Mouse (Mus musculus) midbrain, embryonic 16.5 days (tissue): ENCODE measurements around the gene Cdcp2. TPM values are rescaled to one million over a fixed set of nuclear protein-coding genes. Genes with fewer than 3 reads are reported as not detected.

ENCODE experiments used
- ATAC-seq: fragments of 200-750 bp; cut with Nextera tagmentation; 2 replicates; pipeline ENCODE4 v1.8.0; 2017; ENCODE audit warnings: moderate TSS enrichment
- H3K27ac ChIP-seq: fragments of 300-500 bp; sonication (generic); 2 replicates; pipeline ENCODE4 v1.5.1; 2014; ENCODE audit warnings: mild to moderate bottlenecking, low read length, mixed read lengths
- H3K27me3 ChIP-seq: fragments of 300-500 bp; sonication (generic); 2 replicates; pipeline ENCODE4 v1.6.1; 2014; ENCODE audit warnings: low read depth, low read length, mixed read lengths; ENCODE audit not compliant: control insufficient read depth, insufficient read depth
- H3K36me3 ChIP-seq: fragments of 300-500 bp; sonication (generic); 2 replicates; pipeline ENCODE4 v1.6.1; 2014; ENCODE audit warnings: mild to moderate bottlenecking, low read length, moderate library complexity, mixed read lengths; ENCODE audit not compliant: control insufficient read depth, insufficient read depth
- H3K4me1 ChIP-seq: fragments of 300-500 bp; sonication (generic); 2 replicates; pipeline ENCODE4 v1.6.1; 2014; ENCODE audit warnings: mild to moderate bottlenecking, low read length, mixed read lengths; ENCODE audit not compliant: control insufficient read depth, insufficient read depth
- H3K4me2 ChIP-seq: fragments of 300-500 bp; sonication (generic); 2 replicates; pipeline ENCODE4 v1.6.1; 2014; ENCODE audit warnings: mild to moderate bottlenecking, low read length, mixed read lengths
- H3K4me3 ChIP-seq: fragments of 300-500 bp; sonication (generic); 2 replicates; pipeline ENCODE4 v1.5.1; 2014; ENCODE audit warnings: low read depth, mild to moderate bottlenecking, low read length, moderate library complexity, mixed read lengths
- H3K9ac ChIP-seq: fragments of 300-500 bp; sonication (generic); 2 replicates; pipeline ENCODE4 v1.6.1; 2014; ENCODE audit warnings: low read depth, low read length, mixed read lengths
- H3K9me3 ChIP-seq: fragments of 300-500 bp; sonication (generic); replicated peaks from 2 replicates; pipeline ENCODE4 v1.6.1; 2014; ENCODE audit warnings: mild to moderate bottlenecking, low read length, mixed read lengths; ENCODE audit not compliant: control insufficient read depth, poor library complexity, severe bottlenecking
- WGBS: fragments of 180-500 bp; shearing (Covaris S2); extraction: QIAGEN DNeasy Blood & Tissue Kit; methylation state at CpG from one replicate; pipeline ENCODE4 v1.1.7; 2014; 5-methylcytosine and 5-hydroxymethylcytosine counted together
- polyA plus RNA-seq: library from polyadenylated mRNA; unstranded; fragments of >200 nt; fragmentation: Nextera tagmentation; extraction: Ambion mirVana; gene quantifications from 2 replicates; pipeline ENCODE4 v1.2.1, GENCODE M21; 2015

The Cdcp2 gene
- not detected in 2 replicates for polyA plus RNA-seq

GRCm38 (mm10) chr4:107096841-107097373 lies at the start of gene Cdcp2:
Gene Cdcp2, plus strand, starts transcription at chr4:107096891.
- no peak within 1 kb of the TSS for H3K4me2 ChIP-seq
- H3K9me3 ChIP-seq = no peaks in the 10 kb centered on the region
- H3K4me3 ChIP-seq = no peak within 1 kb of the TSS
- peaks cover 5% of the 10 kb centered on the region; the same call in 1 of the 2 replicates for H3K4me1 ChIP-seq
- no peaks in the 10 kb centered on the region for H3K27me3 ChIP-seq
- ATAC-seq = 0 out of 2 replicates have a peak, but pooled peaks have one; percentile 10
- no peaks in the 10 kb centered on the region for H3K36me3 ChIP-seq
- no peak within 1 kb of the TSS; the same call in 1 of the 2 replicates for H3K27ac ChIP-seq
- H3K9ac ChIP-seq = 0 out of 2 replicates have a peak within 1 kb of the TSS, but pooled peaks have one; percentile 25
- WGBS = 32% methylated on average over 16 of the region's 16 CpGs

GRCm38 (mm10) chr4:107047806-107048205 lies 48.9 kb upstream of the Cdcp2 start:
- Histone ChIP-seq H3K27me3 (no peaks in the 10 kb centered on the region), H3K9me3 (no peaks in the 10 kb centered on the region), H3K4me3 (no peak overlapping the region), H3K27ac (no peak overlapping the region; the same call in 1 of the 2 replicates), H3K9ac (no peak overlapping the region), H3K4me1 (no peaks in the 10 kb centered on the region), H3K4me2 (no peak overlapping the region), H3K36me3 (peaks cover 16% of the 10 kb centered on the region)
- ATAC-seq = no peak
- WGBS = 87% methylated on average over 5 of the region's 5 CpGs

GRCm38 (mm10) chr4:107048568-107049162 lies 48.0 kb upstream of the Cdcp2 start:
- no peaks in the 10 kb centered on the region for H3K27me3 ChIP-seq
- H3K9ac ChIP-seq = no peak overlapping the region
- peaks cover 16% of the 10 kb centered on the region for H3K36me3 ChIP-seq
- no peak overlapping the region for H3K27ac ChIP-seq
- no peak for ATAC-seq
- 87% methylated on average over 11 of the region's 11 CpGs for WGBS
- no peak overlapping the region for H3K4me3 ChIP-seq
- H3K9me3 ChIP-seq = no peaks in the 10 kb centered on the region
- H3K4me1 ChIP-seq = no peaks in the 10 kb centered on the region
- no peak overlapping the region for H3K4me2 ChIP-seq

GRCm38 (mm10) chr4:107051889-107052288 lies 44.8 kb upstream of the Cdcp2 start:
- H3K9me3 ChIP-seq = no peaks in the 10 kb centered on the region
- H3K36me3 ChIP-seq = peaks cover 8% of the 10 kb centered on the region; the same call in 1 of the 2 replicates
- H3K27me3 ChIP-seq = no peaks in the 10 kb centered on the region
- no peak overlapping the region for H3K9ac ChIP-seq
- H3K4me3 ChIP-seq = no peak overlapping the region
- H3K4me1 ChIP-seq = no peaks in the 10 kb centered on the region
- H3K27ac ChIP-seq = no peak overlapping the region
- no peak overlapping the region for H3K4me2 ChIP-seq
- 68% methylated on average over 3 of the region's 4 CpGs for whole genome bisulfite sequencing
- ATAC-seq = no peak

- WGBS = 46% methylated on average over 5 of the region's 5 CpGs
- no peak for ATAC-seq
- no peak overlapping the region for H3K27ac ChIP-seq
These were observed 43.6 kb upstream of the Cdcp2 start for GRCm38 (mm10) chr4:107052962-107053553.

GRCm38 (mm10) chr4:107056088-107056487 lies 40.6 kb upstream of the Cdcp2 start:
- WGBS = 81% methylated on average over 3 of the region's 3 CpGs
- no peak overlapping the region for H3K27ac ChIP-seq

More at GRCm38 (mm10) chr4:107052962-107053553, 43.6 kb upstream of the Cdcp2 start:
- no peaks in the 10 kb centered on the region for H3K27me3 ChIP-seq
- H3K9me3 ChIP-seq = no peaks in the 10 kb centered on the region
- no peak overlapping the region for H3K4me2 ChIP-seq
- no peak overlapping the region for H3K4me3 ChIP-seq
- peaks cover 4% of the 10 kb centered on the region; the same call in 1 of the 2 replicates for H3K36me3 ChIP-seq
- no peak overlapping the region for H3K9ac ChIP-seq
- no peaks in the 10 kb centered on the region for H3K4me1 ChIP-seq

GRCm38 (mm10) chr4:107058346-107058745 lies 38.3 kb upstream of the Cdcp2 start:
- H3K4me1 ChIP-seq = no peaks in the 10 kb centered on the region
- H3K4me2 ChIP-seq = no peak overlapping the region
- H3K27me3 ChIP-seq = no peaks in the 10 kb centered on the region
- 79% methylated on average over 5 of the region's 5 CpGs for WGBS
- H3K9ac ChIP-seq = no peak overlapping the region
- H3K27ac ChIP-seq = no peak overlapping the region
- H3K4me3 ChIP-seq = no peak overlapping the region
- peaks cover 16% of the 10 kb centered on the region for H3K36me3 ChIP-seq
- no peaks in the 10 kb centered on the region for H3K9me3 ChIP-seq
- no peak for ATAC-seq

More at GRCm38 (mm10) chr4:107056088-107056487, 40.6 kb upstream of the Cdcp2 start:
- no peaks in the 10 kb centered on the region for H3K27me3 ChIP-seq
- H3K4me1 ChIP-seq = no peaks in the 10 kb centered on the region
- no peak overlapping the region for H3K4me3 ChIP-seq
- ATAC-seq = no peak
- H3K9ac ChIP-seq = no peak overlapping the region
- no peak overlapping the region for H3K4me2 ChIP-seq
- peaks cover 12% of the 10 kb centered on the region for H3K36me3 ChIP-seq
- no peaks in the 10 kb centered on the region for H3K9me3 ChIP-seq

GRCm38 (mm10) chr4:107058781-107059180 lies 37.9 kb upstream of the Cdcp2 start:
- no peaks in the 10 kb centered on the region for H3K4me1 ChIP-seq
- no peak overlapping the region for H3K27ac ChIP-seq
- no peak overlapping the region for H3K9ac ChIP-seq
- H3K4me3 ChIP-seq = no peak overlapping the region
- WGBS = 89% methylated on average over 6 of the region's 6 CpGs
- H3K36me3 ChIP-seq = peaks cover 16% of the 10 kb centered on the region
- ATAC-seq = no peak
- H3K9me3 ChIP-seq = no peaks in the 10 kb centered on the region
- no peaks in the 10 kb centered on the region for H3K27me3 ChIP-seq
- H3K4me2 ChIP-seq = no peak overlapping the region

GRCm38 (mm10) chr4:107061560-107061959 lies 35.1 kb upstream of the Cdcp2 start:
- peaks cover 8% of the 10 kb centered on the region for H3K4me1 ChIP-seq
- H3K4me2 ChIP-seq = no peak overlapping the region
- H3K9ac ChIP-seq = no peak overlapping the region
- H3K27ac ChIP-seq = no peak overlapping the region
- H3K27me3 ChIP-seq = no peaks in the 10 kb centered on the region
- H3K4me3 ChIP-seq = no peak overlapping the region
- no peak for ATAC-seq
- peaks cover 18% of the 10 kb centered on the region for H3K36me3 ChIP-seq
- H3K9me3 ChIP-seq = no peaks in the 10 kb centered on the region
- 95% methylated on average over 4 of the region's 4 CpGs for WGBS
